Comparison of ENCODE assay signal across 25 mouse cellular contexts in the genomic region with DNA sequence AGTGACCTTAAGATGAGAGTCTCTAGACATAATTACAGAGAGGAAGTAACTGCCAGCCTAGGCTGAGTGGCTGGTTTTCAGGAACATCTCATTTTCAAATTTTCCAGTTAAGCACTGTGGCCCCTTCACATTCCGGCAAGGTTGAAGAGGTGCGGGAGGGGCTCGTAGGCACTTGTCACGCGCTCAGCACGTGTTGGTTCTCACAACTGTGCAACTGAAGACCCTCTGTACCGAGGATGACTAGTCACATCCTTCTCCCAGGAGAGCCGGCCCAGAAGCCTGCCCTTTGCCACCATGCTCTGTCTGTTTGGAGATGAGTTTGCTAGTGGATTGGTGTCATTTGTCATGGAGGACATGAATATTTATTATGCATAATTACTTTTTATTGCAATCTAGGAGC.
"Had no signal": no experiment of that assay in that cellular context is flagged by ENCODE, and none has a peak within 500 bp of the region (broad histone marks: within the 10 kb centered on the region; RNA-seq: fewer than 3 reads in every experiment).

No protein-coding gene starts in this region.

- H3K4me2 ChIP-seq: heart, embryonic 12.5 days; hindbrain, embryonic 13.5 days; hindbrain, embryonic 15.5 days; intestine, embryonic 15.5 days; limb, embryonic 13.5 days; limb, embryonic 15.5 days; liver, embryonic 12.5 days had no signal

- H3K4me3 ChIP-seq: gastrocnemius, adult 2 months; heart, embryonic 10.5 days; heart, embryonic 12.5 days; hindbrain, embryonic 10.5 days; hindbrain, embryonic 13.5 days; hindbrain, embryonic 15.5 days; intestine, embryonic 15.5 days; layer of hippocampus, adult 2 months; limb, embryonic 13.5 days; limb, embryonic 15.5 days; liver, embryonic 12.5 days had no signal

- H3K9me3 ChIP-seq: heart, embryonic 10.5 days; heart, embryonic 12.5 days; hindbrain, embryonic 10.5 days; hindbrain, embryonic 13.5 days; hindbrain, embryonic 15.5 days; intestine, embryonic 15.5 days; limb, embryonic 13.5 days; limb, embryonic 15.5 days; liver, embryonic 12.5 days had no signal

- H3K9ac ChIP-seq: heart, embryonic 12.5 days; hindbrain, embryonic 13.5 days; hindbrain, embryonic 15.5 days; intestine, embryonic 15.5 days; limb, embryonic 13.5 days; limb, embryonic 15.5 days; liver, embryonic 12.5 days had no signal

- DNase-seq: gastrocnemius, adult 2 months; gastrocnemius, postnatal 10 days; gastrocnemius, postnatal 25 days; heart, adult 18-20 months; heart, postnatal 10 days; heart, postnatal 4 days; kidney, adult 18-20 months; kidney, adult 8-10 months; kidney, postnatal 10 days; kidney, postnatal 25 days; kidney, postnatal 4 days; layer of hippocampus, postnatal 36 days; left cerebral cortex, postnatal 4 days had no signal

- H3K36me3 ChIP-seq: heart, embryonic 10.5 days; heart, embryonic 12.5 days; hindbrain, embryonic 10.5 days; hindbrain, embryonic 13.5 days; hindbrain, embryonic 15.5 days; intestine, embryonic 15.5 days; limb, embryonic 13.5 days; limb, embryonic 15.5 days; liver, embryonic 12.5 days had no signal

- H3K4me1 ChIP-seq: heart, embryonic 10.5 days; heart, embryonic 12.5 days; hindbrain, embryonic 15.5 days; intestine, embryonic 15.5 days; limb, embryonic 13.5 days; limb, embryonic 15.5 days; liver, embryonic 12.5 days had no signal

- H3K27me3 ChIP-seq: heart, embryonic 12.5 days; hindbrain, embryonic 13.5 days; hindbrain, embryonic 15.5 days; intestine, embryonic 15.5 days; limb, embryonic 13.5 days; limb, embryonic 15.5 days; liver, embryonic 12.5 days had no signal

- H3K27ac ChIP-seq: gastrocnemius, adult 2 months; heart, embryonic 10.5 days; hindbrain, embryonic 10.5 days; hindbrain, embryonic 13.5 days; hindbrain, embryonic 15.5 days; intestine, embryonic 15.5 days; layer of hippocampus, adult 2 months; limb, embryonic 13.5 days; limb, embryonic 15.5 days; liver, embryonic 12.5 days had no signal

- ATAC-seq: inflammation-experienced regulatory T-cells, adult 6 months; intestine, embryonic 15.5 days; intestine, postnatal 0 days; liver, embryonic 12.5 days had no signal
